Mouse (Mus musculus): Measurements from ENCODE around the gene Ogfod2. TPM values are rescaled to one million over a fixed set of nuclear protein-coding genes. Genes with fewer than 3 reads are reported as not detected.

The Ogfod2 gene
- total RNA-seq, 1 experiment from 2014 or later, result 10.7 TPM

GRCm38 (mm10) chr5:124122357-124122756 is 10.3 kb downstream of the Ogfod2 start:
- ATAC-seq (replicated peaks; ENCODE audit: insufficient number of reproducible peaks, low FRiP score, low TSS enrichment, poor library complexity, severe bottlenecking), result no peak

DNA sequence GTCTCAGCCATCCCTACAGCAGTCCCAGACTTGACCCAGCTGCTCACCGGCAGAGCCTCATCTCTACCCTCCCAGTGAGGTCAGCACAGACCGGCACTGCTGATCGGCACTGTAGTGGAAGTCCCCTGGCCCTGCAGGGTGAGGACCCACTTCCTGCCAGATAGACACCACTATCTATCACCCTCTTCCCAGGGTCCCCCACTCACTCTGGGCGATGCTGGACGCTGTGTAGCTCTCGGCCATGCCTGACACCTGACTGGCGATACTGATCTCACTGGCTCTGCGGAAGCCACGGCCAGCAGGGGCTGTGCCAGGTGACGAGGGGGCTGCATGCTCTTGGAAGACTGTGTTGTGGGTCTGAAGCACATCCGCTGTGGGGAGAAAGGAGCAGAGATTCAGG is 13.0 kb downstream of the Ogfod2 start:
- ATAC-seq (replicated peaks; ENCODE audit: insufficient number of reproducible peaks, low FRiP score, low TSS enrichment, poor library complexity, severe bottlenecking), result no peak

DNA sequence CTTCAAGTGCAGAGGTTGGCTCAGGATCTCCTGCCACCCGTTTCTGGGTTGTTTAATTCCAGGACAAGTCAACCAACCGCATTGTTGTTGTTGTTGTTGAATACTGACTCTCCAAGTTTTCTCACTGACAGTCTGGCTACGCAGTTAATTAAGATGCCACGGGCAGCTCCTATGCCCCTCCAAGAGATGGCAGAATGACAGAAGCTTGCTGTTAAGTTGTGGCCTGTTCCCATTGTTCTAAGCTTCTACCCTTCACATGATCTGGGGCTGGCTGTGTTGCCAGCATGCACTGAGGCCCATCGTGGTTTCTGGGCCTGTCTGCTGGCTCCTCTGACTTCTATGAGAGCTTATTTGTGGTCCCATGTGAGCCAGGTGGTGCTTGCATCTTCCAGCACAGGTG is 22.2 kb downstream of the Ogfod2 start:
- ATAC-seq (replicated peaks; ENCODE audit: insufficient number of reproducible peaks, low FRiP score, low TSS enrichment, poor library complexity, severe bottlenecking), result no peak

GRCm38 (mm10) chr5:124138066-124138465 is 26.0 kb downstream of the Ogfod2 start:
- no peak for ATAC-seq (replicated peaks; ENCODE audit: insufficient number of reproducible peaks, low FRiP score, low TSS enrichment, poor library complexity, severe bottlenecking)

- no peak for ATAC-seq (replicated peaks; ENCODE audit: insufficient number of reproducible peaks, low FRiP score, low TSS enrichment, poor library complexity, severe bottlenecking)
These were observed 36.9 kb downstream of the Ogfod2 start for GRCm38 (mm10) chr5:124149028-124149427.

GRCm38 (mm10) chr5:124150895-124151294 is 38.8 kb downstream of the Ogfod2 start:
- no peak for ATAC-seq (replicated peaks; ENCODE audit: insufficient number of reproducible peaks, low FRiP score, low TSS enrichment, poor library complexity, severe bottlenecking)

DNA sequence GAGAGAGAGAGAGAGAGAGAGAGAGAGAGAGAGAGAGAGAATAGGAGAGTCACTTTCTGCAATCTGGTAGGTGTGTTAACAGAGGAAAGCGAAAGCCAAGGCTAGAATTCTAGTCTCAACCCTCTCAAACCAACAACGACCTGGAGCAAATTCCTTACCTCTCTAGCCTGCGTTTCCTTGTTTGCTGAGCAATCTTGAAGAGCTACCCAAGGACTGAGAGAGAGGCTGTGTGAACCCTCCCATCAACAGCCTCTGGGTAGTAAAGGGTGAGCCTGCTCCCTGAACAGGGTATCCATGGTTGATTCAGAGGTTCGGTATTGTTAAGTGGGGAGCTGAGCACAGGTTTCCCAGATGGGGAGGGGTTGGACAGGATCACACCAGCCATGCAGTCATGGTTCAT is 40.6 kb downstream of the Ogfod2 start:
- no peak for ATAC-seq (replicated peaks; ENCODE audit: insufficient number of reproducible peaks, low FRiP score, low TSS enrichment, poor library complexity, severe bottlenecking)

GRCm38 (mm10) chr5:124155943-124156342 is 43.8 kb downstream of the Ogfod2 start:
- no peak for ATAC-seq (replicated peaks; ENCODE audit: insufficient number of reproducible peaks, low FRiP score, low TSS enrichment, poor library complexity, severe bottlenecking)

- ATAC-seq (replicated peaks; ENCODE audit: insufficient number of reproducible peaks, low FRiP score, low TSS enrichment, poor library complexity, severe bottlenecking), result no peak
These were observed 46.2 kb downstream of the Ogfod2 start for GRCm38 (mm10) chr5:124158305-124158704.

GRCm38 (mm10) chr5:124159453-124159852 is 47.4 kb downstream of the Ogfod2 start:
- no peak for ATAC-seq (replicated peaks; ENCODE audit: insufficient number of reproducible peaks, low FRiP score, low TSS enrichment, poor library complexity, severe bottlenecking)

- no peak for ATAC-seq (replicated peaks; ENCODE audit: insufficient number of reproducible peaks, low FRiP score, low TSS enrichment, poor library complexity, severe bottlenecking)
These were observed 49.7 kb downstream of the Ogfod2 start for GRCm38 (mm10) chr5:124161831-124162230.

- ATAC-seq (replicated peaks; ENCODE audit: insufficient number of reproducible peaks, low FRiP score, low TSS enrichment, poor library complexity, severe bottlenecking), result no peak
These were observed 50.5 kb downstream of the Ogfod2 start for GRCm38 (mm10) chr5:124162577-124162976.

- no peak for ATAC-seq (replicated peaks; ENCODE audit: insufficient number of reproducible peaks, low FRiP score, low TSS enrichment, poor library complexity, severe bottlenecking)
These were observed 51.3 kb downstream of the Ogfod2 start for GRCm38 (mm10) chr5:124163445-124163844.

Other genes starting within 250 kb of the Ogfod2 start
- gene Hcar2, start 246.8 kb upstream of the Ogfod2 start, total RNA-seq (2017), result 9.9 to 15.4 TPM (median 9.9 TPM) in 3 replicates
- gene Hcar1, start 232.3 kb upstream of the Ogfod2 start, total RNA-seq (2017), result not detected in 3 replicates
- gene Denr, start 205.1 kb upstream of the Ogfod2 start, total RNA-seq (2017), result 29.5 to 40.2 TPM (median 34.4 TPM) in 3 replicates
- not detected in 3 replicates for gene Gm43518, start 184.9 kb upstream of the Ogfod2 start, total RNA-seq (2017)
- 0.97 to 2.9 TPM (median 1.2 TPM) in 3 replicates for gene Ccdc62, start 181.6 kb upstream of the Ogfod2 start, total RNA-seq (2017)
- gene Hip1r, start 138.7 kb upstream of the Ogfod2 start, total RNA-seq (2017), result 47.8 to 65.8 TPM (median 64.6 TPM) in 3 replicates
- gene Vps37b, start 80.0 kb upstream of the Ogfod2 start, total RNA-seq (2017), result 118 to 126 TPM (median 121 TPM) in 3 replicates
- 1.6 to 4.0 TPM (median 2.5 TPM) in 3 replicates for gene Abcb9, start 16.5 kb upstream of the Ogfod2 start, total RNA-seq (2017)
- gene Arl6ip4, start 3.8 kb downstream of the Ogfod2 start, total RNA-seq (2017), result 53.4 to 79.6 TPM (median 61.8 TPM) in 3 replicates
- 1.1 to 2.8 TPM (median 1.3 TPM) in 3 replicates for gene Pitpnm2, start 137.5 kb downstream of the Ogfod2 start, total RNA-seq (2017)
- gene Mphosph9, start 215.7 kb downstream of the Ogfod2 start, total RNA-seq (2017), result 8.3 to 21.1 TPM (median 12.8 TPM) in 3 replicates
- gene 2810006K23Rik, start 215.8 kb downstream of the Ogfod2 start, total RNA-seq (2017), result 4.0 to 18.6 TPM (median 6.7 TPM) in 3 replicates

Data from monocyte, adult 5-6 weeks (primary cell).